Mouse (Mus musculus) stomach, embryonic 15.5 days (tissue): ENCODE measurements around the gene Gm13285. TPM values are rescaled to one million over a fixed set of nuclear protein-coding genes. Genes with fewer than 3 reads are reported as not detected.
A peak's percentile ranks its signal among the peaks of the same experiment; 100 is the strongest.
"Not testable (repeated sequence)": the region's sequence is repeated elsewhere in the genome, so short reads cannot be mapped to it uniquely, and the experiment has no call there.

Experiments used
- ATAC-seq: fragments of 200-750 bp; cut with Nextera tagmentation; 2 replicates; pipeline ENCODE4 v1.8.0; 2017; ENCODE audit warnings: low read depth, moderate number of reproducible peaks, moderate TSS enrichment; ENCODE audit not compliant: insufficient read depth, low FRiP score
- H3K27ac ChIP-seq: fragments of 300-500 bp; sonication (generic); 2 replicates; pipeline ENCODE4 v1.5.1; 2015; ENCODE audit warnings: mild to moderate bottlenecking, inconsistent platforms
- H3K27me3 ChIP-seq: fragments of 300-500 bp; sonication (generic); replicated peaks from 2 replicates; pipeline ENCODE4 v1.6.1; 2015; ENCODE audit warnings: inconsistent platforms
- H3K36me3 ChIP-seq: fragments of 300-500 bp; sonication (generic); 2 replicates; pipeline ENCODE4 v1.6.1; 2015; ENCODE audit warnings: inconsistent platforms
- H3K4me1 ChIP-seq: fragments of 300-500 bp; sonication (generic); 2 replicates; pipeline ENCODE4 v1.6.1; 2015; ENCODE audit warnings: inconsistent platforms
- H3K4me2 ChIP-seq: fragments of 300-500 bp; sonication (generic); 2 replicates; pipeline ENCODE4 v1.6.1; 2015; ENCODE audit warnings: mild to moderate bottlenecking, inconsistent platforms
- H3K4me3 ChIP-seq: fragments of 300-500 bp; sonication (generic); replicated peaks from 2 replicates; pipeline ENCODE4 v1.5.1; 2015; ENCODE audit warnings: inconsistent platforms
- H3K9ac ChIP-seq: fragments of 300-500 bp; sonication (generic); 2 replicates; pipeline ENCODE4 v1.6.1; 2015; ENCODE audit warnings: inconsistent platforms
- H3K9me3 ChIP-seq: fragments of 300-500 bp; sonication (generic); 2 replicates; pipeline ENCODE4 v1.6.1; 2016; ENCODE audit warnings: inconsistent platforms
- WGBS: fragments of 180-500 bp; shearing (Covaris S2); methylation state at CpG from one replicate; pipeline ENCODE4 v1.1.7; 2015; 5-methylcytosine and 5-hydroxymethylcytosine counted together
- polyA plus RNA-seq: library from polyadenylated mRNA; unstranded; fragments of >200 nt; fragmentation: Nextera tagmentation; extraction: Ambion mirVana; gene quantifications from 2 replicates; pipeline ENCODE4 v1.2.1, GENCODE M21; 2015

Gene Gm13285
- polyA plus RNA-seq, result 0.94 and 1.3 TPM in 2 replicates

GRCm38 (mm10) chr4:88799365-88799764, at the start of gene Gm13285:
Gene Gm13285, plus strand, starts transcription at chr4:88799665.
- not testable (repeated sequence) for H3K27me3 ChIP-seq, H3K27ac ChIP-seq, H3K9ac ChIP-seq, H3K4me3 ChIP-seq, H3K4me2 ChIP-seq, H3K36me3 ChIP-seq, ATAC-seq, H3K4me1 ChIP-seq, H3K9me3 ChIP-seq
- WGBS, result 19% methylated on average over 5 of the region's 7 CpGs

GRCm38 (mm10) chr4:88749926-88750325, 49.5 kb upstream of the Gm13285 start:
- no peak overlapping the region for H3K4me3 ChIP-seq
- H3K36me3 ChIP-seq, result no peaks in the 10 kb centered on the region
- no peaks in the 10 kb centered on the region for H3K27me3 ChIP-seq
- no peak overlapping the region for H3K9ac ChIP-seq
- no peak overlapping the region for H3K4me2 ChIP-seq
- H3K9me3 ChIP-seq, result no peaks in the 10 kb centered on the region
- ATAC-seq, result no peak
- 52% methylated on average over 6 of the region's 6 CpGs for WGBS
- H3K4me1 ChIP-seq, result 0 out of 2 replicates have a peak, but pooled peaks cover 4% of the 10 kb centered on the region
- no peak overlapping the region for H3K27ac ChIP-seq

DNA sequence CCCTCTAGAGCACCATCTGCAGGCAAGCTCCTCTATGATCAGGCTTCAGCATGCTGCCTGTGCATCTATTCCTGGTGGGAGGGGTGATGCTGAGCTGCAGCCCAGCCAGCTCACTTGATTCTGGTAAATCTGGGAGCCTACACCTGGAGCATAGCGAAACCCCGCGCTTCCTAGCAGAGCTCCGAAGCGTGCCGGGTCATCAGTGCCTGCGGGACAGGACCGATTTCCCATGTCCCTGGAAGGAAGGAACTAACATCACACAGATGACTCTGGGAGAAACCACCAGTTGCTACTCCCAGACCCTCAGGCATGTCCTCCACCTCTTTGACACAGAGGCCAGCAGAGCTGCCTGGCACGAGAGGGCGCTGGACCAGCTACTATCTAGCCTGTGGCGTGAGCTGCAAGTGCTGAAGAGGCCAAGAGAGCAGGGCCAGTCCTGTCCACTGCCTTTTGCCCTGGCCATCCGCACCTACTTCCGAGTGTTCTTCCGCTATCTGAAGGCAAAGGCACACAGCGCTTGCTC, 44.6 kb upstream of the Gm13285 start, which contains the start of gene Gm13271:
Gene Gm13271, plus strand, starts transcription at position 51 of the 523 bp plus-strand sequence.
- 75% methylated on average over 15 of the region's 15 CpGs for WGBS
- H3K27me3 ChIP-seq, H3K36me3 ChIP-seq, ATAC-seq, H3K4me2 ChIP-seq, H3K27ac ChIP-seq, H3K4me3 ChIP-seq, H3K9me3 ChIP-seq, H3K9ac ChIP-seq, H3K4me1 ChIP-seq: not testable (repeated sequence)

DNA sequence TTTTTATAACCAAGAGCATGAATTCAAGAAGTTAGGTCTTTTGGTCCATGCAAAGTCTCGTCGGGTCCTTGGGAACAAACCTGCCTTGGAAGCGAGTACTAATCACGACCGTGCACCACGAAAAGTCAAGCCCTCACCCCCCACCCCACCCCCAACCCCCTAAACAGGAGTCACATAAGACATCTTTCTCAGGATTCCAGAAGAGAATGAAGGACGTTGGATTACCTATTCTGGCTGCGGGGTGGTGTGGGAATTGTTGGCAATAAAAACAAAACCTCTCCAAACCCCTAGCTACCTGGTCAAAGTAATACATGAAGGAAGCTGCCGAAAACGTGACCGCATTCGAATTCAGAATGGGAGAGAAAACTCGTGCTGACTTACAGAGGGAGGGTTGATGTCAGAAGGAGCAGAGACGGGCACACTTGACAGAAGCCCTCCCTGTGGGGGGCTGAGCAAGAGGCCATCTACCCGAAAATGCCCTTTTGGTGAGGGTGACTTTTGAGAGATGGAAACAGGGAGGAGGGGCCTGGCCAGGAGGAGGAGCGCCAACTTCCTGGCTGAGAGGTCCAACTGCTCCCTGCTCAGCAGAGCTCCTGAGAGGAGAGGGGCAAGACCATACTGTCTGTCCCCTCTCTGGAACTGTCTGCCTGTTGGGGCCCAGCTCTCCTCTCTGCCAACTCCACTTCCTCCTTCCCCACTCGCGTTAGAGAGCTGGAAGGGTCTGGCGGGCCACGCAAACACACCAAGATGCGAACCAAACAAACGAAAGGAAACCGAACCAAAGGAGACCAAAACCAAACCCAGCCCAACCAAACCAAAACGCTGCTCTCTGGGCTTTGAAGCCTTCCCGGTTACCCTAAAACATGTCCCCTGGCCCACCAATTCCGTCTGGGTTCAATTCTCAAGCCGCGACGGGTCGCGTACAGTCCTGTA, 42.6 kb upstream of the Gm13285 start:
- H3K36me3 ChIP-seq, ATAC-seq, H3K9me3 ChIP-seq, H3K27me3 ChIP-seq, H3K4me1 ChIP-seq: not testable (repeated sequence)
- H3K4me2 ChIP-seq, result peak overlapping the region; percentile 76
- peak overlapping the region; percentile 98 for H3K27ac ChIP-seq
- WGBS, result 9% methylated on average over 29 of the region's 31 CpGs
- H3K4me3 ChIP-seq, result peak overlapping the region; percentile 57
- H3K9ac ChIP-seq, result peak overlapping the region; percentile 16; the same call in 1 of the 2 replicates

DNA sequence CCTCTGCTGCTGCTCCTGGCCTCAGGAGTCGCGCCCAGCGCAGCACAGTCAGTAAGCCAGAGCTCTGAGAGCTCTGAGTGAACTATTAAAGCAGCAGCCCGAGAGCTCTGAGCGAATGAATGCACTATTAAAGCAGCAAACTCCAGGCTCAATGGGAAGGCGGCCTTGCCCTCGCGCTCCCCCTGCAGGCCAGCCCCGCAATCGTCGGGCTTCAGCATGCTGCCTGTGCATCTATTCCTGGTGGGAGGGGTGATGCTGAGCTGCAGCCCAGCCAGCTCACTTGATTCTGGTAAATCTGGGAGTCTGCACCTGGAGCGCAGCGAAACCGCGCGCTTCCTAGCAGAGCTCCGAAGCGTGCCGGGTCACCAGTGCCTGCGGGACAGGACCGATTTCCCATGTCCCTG, 41.8 kb upstream of the Gm13285 start:
- not testable (repeated sequence) for H3K9me3 ChIP-seq, H3K36me3 ChIP-seq, H3K4me1 ChIP-seq, H3K27me3 ChIP-seq
- H3K4me3 ChIP-seq, result peak overlapping the region; percentile 57
- peak overlapping the region; percentile 16; the same call in 1 of the 2 replicates for H3K9ac ChIP-seq
- peak overlapping the region; percentile 76 for H3K4me2 ChIP-seq
- ATAC-seq, result peak; percentile 100
- H3K27ac ChIP-seq, result peak overlapping the region; percentile 98
- under 1% methylated on average over 21 of the region's 21 CpGs for WGBS

GRCm38 (mm10) chr4:88758751-88759150, 40.7 kb upstream of the Gm13285 start:
- not testable (repeated sequence) for ATAC-seq, H3K9ac ChIP-seq, H3K4me3 ChIP-seq, H3K4me1 ChIP-seq, H3K27ac ChIP-seq, H3K36me3 ChIP-seq, H3K9me3 ChIP-seq, H3K27me3 ChIP-seq, H3K4me2 ChIP-seq
- WGBS, result 81% methylated on average over 9 of the region's 9 CpGs

DNA sequence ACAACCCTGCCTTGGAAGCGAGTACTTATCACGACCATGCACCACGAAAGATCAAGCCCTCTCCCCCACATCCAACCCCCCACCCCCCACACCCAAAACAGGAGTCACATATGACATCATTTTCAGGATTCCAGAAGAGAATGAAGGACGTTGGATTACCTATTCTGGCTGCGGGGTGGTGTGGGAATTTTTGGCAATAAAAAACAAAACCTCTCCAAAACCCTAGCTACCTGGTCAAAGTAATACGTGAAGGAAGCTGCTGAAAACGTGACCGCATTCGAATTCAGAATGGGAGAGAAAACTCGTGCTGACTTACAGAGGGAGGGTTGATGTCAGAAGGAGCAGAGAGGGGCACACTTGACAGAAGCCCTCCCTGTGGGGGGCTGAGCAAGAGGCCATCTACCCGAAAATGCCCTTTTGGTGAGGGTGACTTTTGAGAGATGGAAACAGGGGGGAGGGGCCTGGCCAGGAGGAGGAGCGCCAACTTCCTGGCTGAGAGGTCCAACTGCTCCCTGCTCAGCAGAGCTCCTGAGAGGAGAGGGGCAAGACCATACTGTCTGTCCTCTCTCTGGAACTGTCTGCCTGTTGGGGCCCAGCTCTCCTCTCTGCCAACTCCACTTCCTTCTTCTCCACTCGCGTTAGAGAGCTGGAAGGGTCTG, 39.7 kb upstream of the Gm13285 start, which contains the start of gene Gm13283:
Gene Gm13283, plus strand, starts transcription at position 510 of the 659 bp plus-strand sequence.
- not testable (repeated sequence) for H3K4me1 ChIP-seq, H3K27me3 ChIP-seq, H3K9me3 ChIP-seq, H3K9ac ChIP-seq, ATAC-seq, H3K36me3 ChIP-seq
- 16% methylated on average over 11 of the region's 14 CpGs for whole genome bisulfite sequencing
- Histone ChIP-seq H3K27ac (peak within 1 kb of the TSS; percentile 71), H3K4me2 (peak within 1 kb of the TSS; percentile 49), H3K4me3 (peak within 1 kb of the TSS; percentile 36)

- peak overlapping the region; percentile 49 for H3K4me2 ChIP-seq
- 0% methylated on average over 26 of the region's 28 CpGs for WGBS
- peak overlapping the region; percentile 36 for H3K4me3 ChIP-seq
- peak overlapping the region; percentile 71 for H3K27ac ChIP-seq
- H3K9ac ChIP-seq, ATAC-seq, H3K4me1 ChIP-seq, H3K36me3 ChIP-seq, H3K27me3 ChIP-seq, H3K9me3 ChIP-seq: not testable (repeated sequence)
These were observed 39.0 kb upstream of the Gm13285 start for GRCm38 (mm10) chr4:88760431-88760830.

- H3K9me3 ChIP-seq, H3K36me3 ChIP-seq, H3K4me1 ChIP-seq, ATAC-seq, H3K4me3 ChIP-seq, H3K4me2 ChIP-seq, H3K27me3 ChIP-seq, H3K9ac ChIP-seq, H3K27ac ChIP-seq: not testable (repeated sequence)
- 61% methylated on average over 6 of the region's 8 CpGs for WGBS
These were observed 37.7 kb upstream of the Gm13285 start for GRCm38 (mm10) chr4:88761776-88762175.

- not testable (repeated sequence) for H3K4me3 ChIP-seq, H3K9ac ChIP-seq, H3K27ac ChIP-seq, H3K4me2 ChIP-seq, ATAC-seq, H3K4me1 ChIP-seq, H3K36me3 ChIP-seq, H3K27me3 ChIP-seq, H3K9me3 ChIP-seq
- WGBS, result 47% methylated on average over 9 of the region's 9 CpGs
These were observed 37.1 kb upstream of the Gm13285 start for GRCm38 (mm10) chr4:88762341-88762740.

GRCm38 (mm10) chr4:88763384-88764018, 36.0 kb upstream of the Gm13285 start:
- H3K9ac ChIP-seq, H3K4me1 ChIP-seq, H3K27me3 ChIP-seq, H3K9me3 ChIP-seq, H3K36me3 ChIP-seq, ATAC-seq: not testable (repeated sequence)
- Histone ChIP-seq H3K27ac (peak overlapping the region; percentile 69; the same call in 1 of the 2 replicates), H3K4me2 (peak overlapping the region; percentile 51), H3K4me3 (peak overlapping the region; percentile 38)
- WGBS, result 4% methylated on average over 25 of the region's 42 CpGs
